Mouse (Mus musculus) ES-Bruce4 (cell line): Measurements from ENCODE around the gene Galk1. TPM values are rescaled to one million over a fixed set of nuclear protein-coding genes. Genes with fewer than 3 reads are reported as not detected.

Experiments used
- H3K27ac ChIP-seq: 2 replicates; pipeline ENCODE4 v1.5.1; 2012; ENCODE audit warnings: low read length, inconsistent platforms; ENCODE audit not compliant: insufficient read depth
- H3K27me3 ChIP-seq: 2 replicates; pipeline ENCODE4 v1.6.1; 2012; ENCODE audit warnings: mild to moderate bottlenecking, low read length, inconsistent platforms; ENCODE audit not compliant: control insufficient read depth, poor library complexity, insufficient read depth, severe bottlenecking
- H3K36me3 ChIP-seq: 2 replicates; pipeline ENCODE4 v1.6.1; 2012; ENCODE audit warnings: inconsistent platforms, mild to moderate bottlenecking, low read length, moderate library complexity; ENCODE audit not compliant: control insufficient read depth, poor library complexity, insufficient read depth, severe bottlenecking
- H3K4me1 ChIP-seq: one replicate; pipeline ENCODE4 v1.8.1; 2011; ENCODE audit warnings: low read length; ENCODE audit not compliant: control insufficient read depth, insufficient read depth
- H3K4me3 ChIP-seq: 2 replicates; pipeline ENCODE4 v1.5.1; 2011; ENCODE audit warnings: low read depth, mild to moderate bottlenecking, low read length
- H3K9ac ChIP-seq: 2 replicates; pipeline ENCODE4 v1.6.1; 2012; ENCODE audit warnings: low read depth, mild to moderate bottlenecking, inconsistent platforms; ENCODE audit not compliant: poor library complexity, severe bottlenecking
- H3K9me3 ChIP-seq: replicated peaks from 2 replicates; pipeline ENCODE4 v1.6.1; 2012; ENCODE audit warnings: mild to moderate bottlenecking, low read length, inconsistent platforms; ENCODE audit not compliant: control insufficient read depth, poor library complexity, insufficient read depth, severe bottlenecking
- CTCF ChIP-seq: IDR thresholded peaks from one replicate; pipeline ENCODE4 v1.8.1; 2011; ENCODE audit warnings: low read depth, low read length
- EP300 ChIP-seq: IDR thresholded peaks from 2 replicates; pipeline ENCODE4 v1.6.1; 2011; ENCODE audit warnings: low read depth, low read length; ENCODE audit not compliant: insufficient read depth
- POLR2A ChIP-seq: IDR thresholded peaks from one replicate; pipeline ENCODE4 v1.8.1; 2011; ENCODE audit warnings: low read length; ENCODE audit not compliant: insufficient read depth
- polyA plus RNA-seq: library from polyadenylated mRNA; stranded (reverse); fragments of >200 nt; gene quantifications from 2 replicates; pipeline ENCODE4 v1.2.4, GENCODE M21; 2011; ENCODE audit warnings: low read depth; ENCODE audit not compliant: missing spikeins, insufficient read depth, insufficient read length

Gene Galk1
- polyA plus RNA-seq, 1 experiment = 96.4 TPM

DNA sequence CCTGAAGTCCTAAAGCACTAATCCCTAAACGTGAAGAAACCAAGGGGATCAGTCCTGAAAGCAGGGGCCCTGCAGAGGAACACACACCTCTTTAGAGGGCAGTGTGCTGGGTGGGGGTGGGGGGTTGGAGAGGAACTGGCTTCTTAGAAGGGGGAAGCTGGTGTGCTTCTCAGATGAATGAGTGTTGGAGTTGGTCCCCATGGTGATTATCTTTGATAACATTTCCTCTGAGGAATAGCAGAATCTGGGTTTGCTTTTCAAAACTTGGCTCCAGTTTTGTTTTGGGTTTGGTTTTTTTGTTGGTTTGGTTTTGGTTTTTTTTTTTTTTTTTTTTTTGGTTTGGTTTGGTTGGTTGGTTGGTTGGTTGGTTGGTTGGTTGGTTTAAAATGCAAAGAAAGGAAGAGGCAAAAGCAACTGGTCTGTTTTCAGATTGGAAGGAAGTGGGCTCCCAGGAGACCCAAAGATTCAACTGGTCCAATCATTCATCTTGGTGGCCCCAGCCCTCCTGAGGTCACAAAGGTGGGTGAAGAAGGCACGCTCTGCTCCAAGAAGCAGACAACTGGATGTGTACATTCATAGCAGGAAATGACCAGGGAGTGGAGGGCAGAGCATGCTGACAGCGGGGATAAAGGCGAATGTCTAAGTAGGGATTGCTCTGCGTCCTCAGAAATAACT, 43.7 kb downstream of the Galk1 start:
- TF ChIP-seq CTCF (no peak), POLR2A (no peak), EP300 (no peak)

DNA sequence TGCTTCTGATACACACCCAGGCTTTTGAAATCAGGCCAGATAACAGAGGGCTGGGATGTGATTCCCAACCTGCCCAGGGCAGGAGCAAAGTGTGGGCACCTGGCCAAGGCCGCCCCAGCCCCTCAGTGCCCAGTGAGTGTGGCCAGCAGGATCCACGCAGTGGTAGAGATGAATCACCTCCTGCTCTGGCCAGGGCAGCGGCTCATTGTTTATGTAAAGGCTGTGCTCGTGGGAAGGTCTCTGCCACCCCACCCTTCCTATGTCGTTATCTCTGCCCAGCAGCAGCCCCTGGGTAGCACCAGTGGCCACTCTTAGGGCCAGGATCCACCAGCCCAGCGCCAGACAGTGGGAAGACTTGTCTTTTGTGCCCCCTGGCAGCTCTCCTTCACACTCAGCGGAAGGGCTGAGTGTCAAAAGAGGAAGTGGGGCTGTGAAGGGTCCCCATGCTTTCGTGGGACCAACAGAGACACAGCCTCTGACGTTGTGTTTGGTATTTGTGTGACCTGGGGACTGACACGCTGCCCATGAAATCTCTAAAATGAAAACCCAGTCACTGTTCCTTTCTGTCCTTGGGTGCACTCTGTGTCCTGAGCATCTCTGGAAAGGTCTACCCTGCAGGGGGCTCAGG, 47.4 kb downstream of the Galk1 start:
- Histone ChIP-seq H3K4me1 (peaks cover 2% of the 10 kb centered on the region), H3K4me3 (no peak overlapping the region), H3K9me3 (no peaks in the 10 kb centered on the region), H3K27me3 (no peaks in the 10 kb centered on the region), H3K27ac (no peak overlapping the region; the same call in 1 of the 2 replicates), H3K36me3 (peaks cover 34% of the 10 kb centered on the region), H3K9ac (no peak overlapping the region)
- TF ChIP-seq EP300 (no peak), POLR2A (no peak), CTCF (no peak)

More for the DNA sequence above, 43.7 kb downstream of the Galk1 start:
- Histone ChIP-seq H3K9ac (no peak overlapping the region), H3K27me3 (no peaks in the 10 kb centered on the region), H3K4me1 (peaks cover 5% of the 10 kb centered on the region), H3K36me3 (peaks cover 13% of the 10 kb centered on the region), H3K27ac (peak overlapping the region; percentile 92), H3K4me3 (no peak overlapping the region), H3K9me3 (no peaks in the 10 kb centered on the region)

DNA sequence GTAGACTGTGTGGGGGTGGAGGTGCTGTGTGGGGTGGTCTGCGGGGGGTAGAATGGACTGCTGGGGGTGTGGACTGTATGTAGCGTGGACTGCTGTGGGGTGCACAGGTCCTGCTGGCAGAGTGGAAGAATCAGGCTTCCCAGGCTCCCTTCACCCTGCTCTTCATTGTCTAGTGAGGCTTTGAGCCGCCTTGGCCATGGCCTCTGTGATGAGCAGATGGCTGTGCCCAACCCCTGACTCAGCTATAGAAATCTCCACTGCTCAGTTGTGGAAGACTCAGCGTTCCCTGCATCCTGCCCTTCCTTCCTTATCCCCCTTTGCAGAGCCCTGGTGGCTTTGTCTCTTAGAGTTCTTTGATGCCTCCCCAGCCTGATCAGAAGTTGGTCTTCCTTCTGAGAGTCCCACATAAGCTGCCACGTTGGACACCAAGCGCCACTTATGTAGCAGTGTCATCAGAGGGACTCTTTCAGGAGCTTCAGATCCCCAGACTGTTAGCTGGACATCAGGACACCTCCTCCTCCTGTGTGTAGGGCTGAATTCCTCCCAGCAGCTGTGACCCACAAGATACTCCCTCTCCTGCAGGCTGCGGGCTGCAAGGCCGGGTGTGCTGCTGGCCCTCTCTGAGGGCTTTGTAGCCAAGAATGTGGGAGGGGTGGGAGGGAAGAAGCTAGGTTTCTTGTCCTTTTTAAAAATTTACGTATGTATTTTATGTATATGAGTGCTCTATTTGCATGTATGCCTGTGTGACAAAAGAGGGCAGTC, 49.7 kb downstream of the Galk1 start:
- no peaks in the 10 kb centered on the region for H3K4me1 ChIP-seq
- no peak overlapping the region for H3K4me3 ChIP-seq
- no peak for TF ChIP-seq CTCF
- TF ChIP-seq EP300 = no peak
- TF ChIP-seq POLR2A = no peak
- no peak overlapping the region for H3K27ac ChIP-seq
- no peaks in the 10 kb centered on the region for H3K9me3 ChIP-seq
- no peak overlapping the region for H3K9ac ChIP-seq
- H3K27me3 ChIP-seq = no peaks in the 10 kb centered on the region
- H3K36me3 ChIP-seq = peaks cover 38% of the 10 kb centered on the region

DNA sequence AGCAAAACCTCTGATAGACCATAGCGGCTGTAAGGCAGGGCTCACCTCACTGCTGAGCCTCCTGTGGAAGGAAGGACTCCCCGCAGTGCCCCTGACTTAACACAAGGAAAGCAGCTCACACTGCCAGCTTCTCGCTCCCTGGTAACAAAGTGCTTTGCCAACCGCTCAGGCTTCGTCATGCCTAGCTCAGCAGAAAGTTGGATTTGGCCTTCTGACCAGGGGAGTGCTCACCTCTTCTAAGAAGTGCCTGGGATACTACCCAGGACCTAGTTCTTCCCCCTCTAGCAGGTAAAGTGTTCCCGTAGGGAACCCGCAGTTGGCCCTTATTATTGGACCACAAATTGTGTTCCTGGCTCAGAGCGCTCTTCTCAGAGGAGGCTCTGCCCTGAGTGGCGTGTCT, 53.5 kb downstream of the Galk1 start:
- Histone ChIP-seq H3K36me3 (peaks cover 34% of the 10 kb centered on the region), H3K27ac (peak overlapping the region; percentile 23; the same call in 1 of the 2 replicates), H3K4me1 (no peaks in the 10 kb centered on the region), H3K9ac (no peak overlapping the region), H3K27me3 (no peaks in the 10 kb centered on the region), H3K9me3 (no peaks in the 10 kb centered on the region), H3K4me3 (no peak overlapping the region)
- TF ChIP-seq EP300 (no peak), POLR2A (no peak), CTCF (no peak)

Other genes with a start within 250 kb of the Galk1 start
- gene Tmem94, start 247.3 kb downstream of the Galk1 start, polyA plus RNA-seq = 29.2 and 32.6 TPM in 2 replicates
- gene Caskin2, start 199.1 kb downstream of the Galk1 start, polyA plus RNA-seq = 10.5 and 12.1 TPM in 2 replicates
- 26.9 and 30.2 TPM in 2 replicates for gene Tsen54, start 198.0 kb downstream of the Galk1 start, polyA plus RNA-seq
- gene Llgl2, start 188.7 kb downstream of the Galk1 start, polyA plus RNA-seq = 92.1 and 99.1 TPM in 2 replicates
- gene Myo15b, start 154.3 kb downstream of the Galk1 start, polyA plus RNA-seq = 1.6 and 4.2 TPM in 2 replicates
- gene Smim5, start 112.8 kb downstream of the Galk1 start, polyA plus RNA-seq = not detected in 2 replicates
- not detected in 2 replicates for gene Smim6, start 100.7 kb downstream of the Galk1 start, polyA plus RNA-seq
- gene Sap30bp, start 79.4 kb downstream of the Galk1 start, polyA plus RNA-seq = 51.1 and 55.9 TPM in 2 replicates
- 20.0 and 22.6 TPM in 2 replicates for gene Recql5, start 79.2 kb downstream of the Galk1 start, polyA plus RNA-seq
- 9.3 and 11.8 TPM in 2 replicates for gene Itgb4, start 38.0 kb downstream of the Galk1 start, polyA plus RNA-seq
- gene H3f3b, start 15.2 kb upstream of the Galk1 start, polyA plus RNA-seq = 437 and 457 TPM in 2 replicates
- gene Unk, start 17.6 kb upstream of the Galk1 start, polyA plus RNA-seq = 33.9 and 35.8 TPM in 2 replicates
- 4.7 and 5.7 TPM in 2 replicates for gene Unc13d, start 65.2 kb upstream of the Galk1 start, polyA plus RNA-seq
- 179 and 198 TPM in 2 replicates for gene Wbp2, start 74.3 kb upstream of the Galk1 start, polyA plus RNA-seq
- 3.9 and 7.1 TPM in 2 replicates for gene Trim47, start 114.5 kb upstream of the Galk1 start, polyA plus RNA-seq
- 0.78 and 1.2 TPM in 2 replicates for gene Trim65, start 118.4 kb upstream of the Galk1 start, polyA plus RNA-seq
- 69.3 and 71.6 TPM in 2 replicates for gene Mrpl38, start 126.1 kb upstream of the Galk1 start, polyA plus RNA-seq
- gene Fbf1, start 155.4 kb upstream of the Galk1 start, polyA plus RNA-seq = 26.2 and 29.5 TPM in 2 replicates
- gene Ten1, start 186.1 kb upstream of the Galk1 start, polyA plus RNA-seq = 14.5 and 16.5 TPM in 2 replicates
- 18.0 and 19.2 TPM in 2 replicates for gene Acox1, start 186.3 kb upstream of the Galk1 start, polyA plus RNA-seq
- gene Evpl, start 225.4 kb upstream of the Galk1 start, polyA plus RNA-seq = 2.6 and 3.1 TPM in 2 replicates